Mouse (Mus musculus) A20 (cell line): Measurements from ENCODE around the gene Hmga2.
"Not testable (repeated sequence)": the region's sequence is repeated elsewhere in the genome, so short reads cannot be mapped to it uniquely, and the experiment has no call there.

Source experiments
- DNase-seq: peaks from one replicate; pipeline ENCODE4 v3.0.0-alpha.2; 2011; ENCODE audit warnings: low read depth, low spot score

Hmga2 gene

GRCm38 (mm10) chr10:120395550-120395949 lies 80.7 kb downstream of the Hmga2 start:
- DNase-seq, result no peak

- DNase-seq, result no peak
Observed at GRCm38 (mm10) chr10:120394740-120395139, 81.5 kb downstream of the Hmga2 start.

GRCm38 (mm10) chr10:120391971-120392716 lies 84.1 kb downstream of the Hmga2 start:
- DNase-seq, result no peak

- DNase-seq, result no peak
Observed at GRCm38 (mm10) chr10:120390912-120391835, 85.1 kb downstream of the Hmga2 start.

- no peak for DNase-seq
Observed at GRCm38 (mm10) chr10:120389707-120390106, 86.6 kb downstream of the Hmga2 start.

- DNase-seq, result no peak
Observed at GRCm38 (mm10) chr10:120388966-120389365, 87.3 kb downstream of the Hmga2 start.

- DNase-seq, result no peak
Observed at GRCm38 (mm10) chr10:120388400-120388871, 87.8 kb downstream of the Hmga2 start.

GRCm38 (mm10) chr10:120387105-120387504 lies 89.2 kb downstream of the Hmga2 start:
- no peak for DNase-seq

- no peak for DNase-seq
Observed at GRCm38 (mm10) chr10:120384797-120385600, 91.3 kb downstream of the Hmga2 start.

- no peak for DNase-seq
Observed at GRCm38 (mm10) chr10:120384040-120384439, 92.2 kb downstream of the Hmga2 start.

- DNase-seq, result no peak
Observed at GRCm38 (mm10) chr10:120377795-120378194, 98.5 kb downstream of the Hmga2 start.

GRCm38 (mm10) chr10:120377327-120377752 lies 98.9 kb downstream of the Hmga2 start:
- no peak for DNase-seq

- DNase-seq, result no peak
Observed at GRCm38 (mm10) chr10:120375438-120375837, 100.8 kb downstream of the Hmga2 start.

GRCm38 (mm10) chr10:120371215-120371614 lies 105.1 kb downstream of the Hmga2 start:
- DNase-seq, result no peak

GRCm38 (mm10) chr10:120369187-120369805 lies 107.0 kb downstream of the Hmga2 start:
- no peak for DNase-seq

GRCm38 (mm10) chr10:120366173-120366592 lies 110.1 kb downstream of the Hmga2 start:
- not testable (repeated sequence) for DNase-seq

GRCm38 (mm10) chr10:120365380-120366172 lies 110.7 kb downstream of the Hmga2 start:
- DNase-seq, result no peak

- DNase-seq, result peak; percentile 12
Observed at GRCm38 (mm10) chr10:120363983-120364582, 112.2 kb downstream of the Hmga2 start.

GRCm38 (mm10) chr10:120363298-120363982 lies 112.8 kb downstream of the Hmga2 start:
- not testable (repeated sequence) for DNase-seq
